ENCODE assay signal across 27 mouse cellular contexts in the genomic region with DNA sequence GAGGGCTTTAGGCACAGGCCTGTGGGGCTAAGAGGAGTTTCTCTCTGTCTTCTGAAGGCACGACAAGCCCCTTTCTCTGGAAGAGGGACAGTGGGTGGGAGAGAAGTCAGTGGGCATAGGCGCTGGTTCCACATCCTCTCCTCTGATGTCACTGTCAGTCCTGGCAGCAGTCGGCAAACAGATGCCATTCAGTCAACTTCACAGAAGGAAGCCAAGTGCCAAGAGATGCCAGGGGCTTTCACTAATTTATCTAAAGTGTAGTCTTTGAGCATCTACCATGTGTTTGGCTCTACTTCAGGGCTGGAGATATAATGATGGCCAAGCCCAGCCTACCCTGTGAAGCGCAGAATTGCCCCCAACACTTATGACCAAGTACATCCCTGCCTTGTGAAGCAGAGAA. TPM values are rescaled to one million over a fixed set of nuclear protein-coding genes. Genes with fewer than 3 reads are reported as not detected.
DNase-seq lines count a peak whose midpoint lies in the region; ATAC-seq and TF ChIP-seq lines count a peak whose summit lies in the region.
"Had no signal": no experiment of that assay in that cellular context is flagged by ENCODE, and none has a peak within 500 bp of the region (broad histone marks: within the 10 kb centered on the region; RNA-seq: fewer than 3 reads in every experiment).

No protein-coding gene starts in this region.

- H3K36me3 ChIP-seq in forebrain, postnatal 0 days (ENCODE audit: insufficient read depth): no peaks in the 10 kb centered on the region; the same call in 1 of the 2 replicates
- H3K36me3 ChIP-seq in forebrain, embryonic 13.5 days (ENCODE audit: poor library complexity, severe bottlenecking): no peaks in the 10 kb centered on the region
- no peaks in the 10 kb centered on the region; the same call in 1 of the 2 replicates for H3K36me3 ChIP-seq in midbrain, postnatal 0 days (ENCODE audit: insufficient read depth, low read length)
- H3K36me3 ChIP-seq in midbrain, embryonic 15.5 days (replicated peaks): no peaks in the 10 kb centered on the region
- H3K36me3 ChIP-seq: embryonic facial prominence, embryonic 10.5 days; embryonic facial prominence, embryonic 13.5 days; forebrain, embryonic 12.5 days; heart, embryonic 10.5 days; heart, embryonic 13.5 days; hindbrain, embryonic 15.5 days; intestine, embryonic 15.5 days had no signal

- DNase-seq in cerebellum, postnatal 10 days: peak; percentile 55 to 72
- DNase-seq in cerebellum, adult 11 months: no peak
- DNase-seq in forebrain, postnatal 0 days: peak; percentile 49
- DNase-seq in midbrain, postnatal 0 days (ENCODE audit: low spot score): peak; percentile 34
- DNase-seq: adrenal gland, adult 8-10 months; adrenal gland, postnatal 25 days; cerebellum, adult 11-12 months; cerebellum, adult 9-10 months; cerebellum, postnatal 36 days; embryo, embryonic 11 days; gastrocnemius, postnatal 10 days; gastrocnemius, postnatal 36 days; heart, adult 2 months; heart, postnatal 14 days; heart, postnatal 4 days; kidney, adult 11 months had no signal

- no peak for TF ChIP-seq CTCF in forebrain, postnatal 0 days (IDR thresholded peaks at IDR 0.05; ENCODE audit: low read depth)
- TF ChIP-seq CTCF in midbrain, postnatal 0 days (IDR thresholded peaks at IDR 0.05): no peak

- H3K27ac ChIP-seq in forebrain, postnatal 0 days (ENCODE audit: low read depth, low read length): no peak overlapping the region
- no peak overlapping the region for H3K27ac ChIP-seq in forebrain, embryonic 13.5 days
- H3K27ac ChIP-seq in midbrain, postnatal 0 days (ENCODE audit: low read depth, low read length): no peak overlapping the region
- H3K27ac ChIP-seq in midbrain, embryonic 15.5 days: no peak overlapping the region
- H3K27ac ChIP-seq: embryonic facial prominence, embryonic 10.5 days; embryonic facial prominence, embryonic 13.5 days; forebrain, embryonic 12.5 days; heart, adult 2 months; heart, embryonic 10.5 days; heart, embryonic 13.5 days; hindbrain, embryonic 15.5 days; intestine, embryonic 15.5 days had no signal

- H3K4me1 ChIP-seq in forebrain, postnatal 0 days (ENCODE audit: insufficient read depth): no peaks in the 10 kb centered on the region
- H3K4me1 ChIP-seq in forebrain, embryonic 13.5 days: peaks cover 9% of the 10 kb centered on the region
- no peaks in the 10 kb centered on the region for H3K4me1 ChIP-seq in midbrain, postnatal 0 days (ENCODE audit: insufficient read depth, low read length)
- peaks cover 12% of the 10 kb centered on the region for H3K4me1 ChIP-seq in midbrain, embryonic 15.5 days
- H3K4me1 ChIP-seq: embryonic facial prominence, embryonic 13.5 days; intestine, embryonic 15.5 days had no signal

- no peak overlapping the region for H3K4me2 ChIP-seq in forebrain, postnatal 0 days (ENCODE audit: low read depth)
- no peak overlapping the region for H3K4me2 ChIP-seq in forebrain, embryonic 13.5 days
- no peak overlapping the region for H3K4me2 ChIP-seq in midbrain, postnatal 0 days (ENCODE audit: low read depth, low read length, poor library complexity, severe bottlenecking)
- no peak overlapping the region for H3K4me2 ChIP-seq in midbrain, embryonic 15.5 days
- H3K4me2 ChIP-seq: embryonic facial prominence, embryonic 13.5 days; forebrain, embryonic 12.5 days; heart, embryonic 13.5 days; hindbrain, embryonic 15.5 days; intestine, embryonic 15.5 days had no signal

- no peak overlapping the region for H3K4me3 ChIP-seq in forebrain, postnatal 0 days (ENCODE audit: low read depth, low read length)
- no peak overlapping the region for H3K4me3 ChIP-seq in forebrain, embryonic 13.5 days
- no peak overlapping the region for H3K4me3 ChIP-seq in midbrain, postnatal 0 days (ENCODE audit: low read depth, low read length)
- no peak overlapping the region for H3K4me3 ChIP-seq in midbrain, embryonic 15.5 days
- H3K4me3 ChIP-seq: embryonic facial prominence, embryonic 10.5 days; embryonic facial prominence, embryonic 13.5 days; erythroblast, embryonic 14.5 days; forebrain, embryonic 12.5 days; heart, adult 2 months; heart, embryonic 10.5 days; heart, embryonic 13.5 days; hindbrain, embryonic 15.5 days; intestine, embryonic 15.5 days had no signal

- no peaks in the 10 kb centered on the region for H3K27me3 ChIP-seq in forebrain, postnatal 0 days (ENCODE audit: insufficient read depth, low read length)
- H3K27me3 ChIP-seq in forebrain, embryonic 13.5 days: no peaks in the 10 kb centered on the region
- H3K27me3 ChIP-seq in midbrain, postnatal 0 days (ENCODE audit: insufficient read depth, low read length): no peaks in the 10 kb centered on the region
- no peaks in the 10 kb centered on the region for H3K27me3 ChIP-seq in midbrain, embryonic 15.5 days (replicated peaks)
- H3K27me3 ChIP-seq: embryonic facial prominence, embryonic 13.5 days; hindbrain, embryonic 15.5 days; intestine, embryonic 15.5 days had no signal

- H3K9me3 ChIP-seq in forebrain, postnatal 0 days (ENCODE audit: low read length): no peaks in the 10 kb centered on the region
- H3K9me3 ChIP-seq in forebrain, embryonic 13.5 days (replicated peaks): no peaks in the 10 kb centered on the region
- no peaks in the 10 kb centered on the region for H3K9me3 ChIP-seq in midbrain, postnatal 0 days (ENCODE audit: low read length)
- no peaks in the 10 kb centered on the region for H3K9me3 ChIP-seq in midbrain, embryonic 15.5 days
- H3K9me3 ChIP-seq: embryonic facial prominence, embryonic 10.5 days; embryonic facial prominence, embryonic 13.5 days; forebrain, embryonic 12.5 days; heart, embryonic 10.5 days; heart, embryonic 13.5 days; hindbrain, embryonic 15.5 days; intestine, embryonic 15.5 days had no signal

- ATAC-seq in forebrain, postnatal 0 days: no peak
- ATAC-seq in forebrain, embryonic 13.5 days: no peak
- no peak for ATAC-seq in midbrain, postnatal 0 days (ENCODE audit: low FRiP score)
- no peak for ATAC-seq in midbrain, embryonic 15.5 days (replicated peaks)
- ATAC-seq: activated CD4-positive, CD25-positive, alpha-beta regulatory T cell, adult 4 months; intestine, embryonic 15.5 days had no signal

- 68% methylated on average over 4 of the region's 4 CpGs for WGBS in forebrain, postnatal 0 days
- WGBS in forebrain, embryonic 13.5 days: 85% methylated on average over 4 of the region's 4 CpGs
- 84% methylated on average over 4 of the region's 4 CpGs for WGBS in midbrain, postnatal 0 days
- 91% methylated on average over 4 of the region's 4 CpGs for WGBS in midbrain, embryonic 15.5 days

- H3K9ac ChIP-seq in forebrain, postnatal 0 days: no peak overlapping the region
- H3K9ac ChIP-seq in forebrain, embryonic 13.5 days: no peak overlapping the region
- H3K9ac ChIP-seq in midbrain, postnatal 0 days (replicated peaks; ENCODE audit: low read length, poor library complexity, severe bottlenecking): no peak overlapping the region
- H3K9ac ChIP-seq in midbrain, embryonic 15.5 days: no peak overlapping the region
- H3K9ac ChIP-seq: embryonic facial prominence, embryonic 13.5 days; forebrain, embryonic 12.5 days; heart, embryonic 13.5 days; hindbrain, embryonic 15.5 days; intestine, embryonic 15.5 days had no signal

RNA-seq across cellular contexts. Expression of gene Afap1, which starts 39.7 kb away (rescaled TPM):
- 44.2 and 48.2 TPM in 2 replicates for total RNA-seq in forebrain, postnatal 0 days (2014; rRNA removed)
- 45.6 and 49.3 TPM in 2 replicates for polyA plus RNA-seq in forebrain, postnatal 0 days (2015; fragmentation: Nextera tagmentation; extraction: Ambion mirVana)
- 38.5 and 41.4 TPM in 2 replicates for polyA plus RNA-seq in forebrain, embryonic 13.5 days (2015; fragmentation: Nextera tagmentation; extraction: Ambion mirVana)
- 65.4 and 80.9 TPM in 2 replicates for total RNA-seq in midbrain, postnatal 0 days (2014; rRNA removed)
- polyA plus RNA-seq in midbrain, postnatal 0 days (2015; fragmentation: Nextera tagmentation; extraction: Ambion mirVana): 43.5 and 43.8 TPM in 2 replicates
- polyA plus RNA-seq in midbrain, embryonic 15.5 days (2015; fragmentation: Nextera tagmentation; extraction: Ambion mirVana): 71.1 and 76.9 TPM in 2 replicates
